Mouse (Mus musculus): ENCODE data around the gene Celf2. TPM values are rescaled to one million over a fixed set of nuclear protein-coding genes. Genes with fewer than 3 reads are reported as not detected.
"Not testable (repeated sequence)": the region's sequence is repeated elsewhere in the genome, so short reads cannot be mapped to it uniquely, and the experiment has no call there.

Gene Celf2
- 10 to 100 TPM; 69.7 to 79.8 TPM for total RNA-seq (2021)
- long read RNA-seq, experiment 1, full-length matches to known transcripts, result 1 of 91 reads
- long read RNA-seq, experiment 1, partial matches to known transcripts, result 8 of 91 reads
- long read RNA-seq, experiment 1, other reads (novel, unspliced or antisense), result 82 of 91 reads
- long read RNA-seq, experiment 2, full-length matches to known transcripts, result 2 of 94 reads
- long read RNA-seq, experiment 2, partial matches to known transcripts, result 8 of 94 reads
- long read RNA-seq, experiment 2, other reads (novel, unspliced or antisense), result 84 of 94 reads

DNA sequence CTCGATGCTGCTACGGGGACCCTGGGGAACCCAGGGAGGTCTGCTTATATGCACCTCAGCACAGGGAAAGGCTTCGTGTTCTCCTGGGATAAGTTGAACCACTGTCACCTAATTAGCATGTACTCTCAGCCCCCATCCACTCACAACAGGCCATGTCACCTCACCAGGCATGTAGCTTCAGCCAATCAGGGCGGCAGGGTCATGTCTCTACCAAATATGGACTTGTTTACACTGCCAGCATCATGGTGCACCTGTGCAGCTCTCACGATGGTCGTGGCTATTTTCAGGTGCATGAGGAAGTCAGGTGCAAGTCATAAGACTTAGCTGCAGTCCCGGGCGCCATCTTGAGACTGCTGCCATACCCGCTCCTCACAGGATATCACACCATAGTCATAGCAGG is at the start of gene Celf2:
Gene Celf2, minus strand, starts transcription at position 101 of the 400 bp plus-strand sequence.
- not testable (repeated sequence) for DNase-seq (ENCODE audit: low spot score)

DNA sequence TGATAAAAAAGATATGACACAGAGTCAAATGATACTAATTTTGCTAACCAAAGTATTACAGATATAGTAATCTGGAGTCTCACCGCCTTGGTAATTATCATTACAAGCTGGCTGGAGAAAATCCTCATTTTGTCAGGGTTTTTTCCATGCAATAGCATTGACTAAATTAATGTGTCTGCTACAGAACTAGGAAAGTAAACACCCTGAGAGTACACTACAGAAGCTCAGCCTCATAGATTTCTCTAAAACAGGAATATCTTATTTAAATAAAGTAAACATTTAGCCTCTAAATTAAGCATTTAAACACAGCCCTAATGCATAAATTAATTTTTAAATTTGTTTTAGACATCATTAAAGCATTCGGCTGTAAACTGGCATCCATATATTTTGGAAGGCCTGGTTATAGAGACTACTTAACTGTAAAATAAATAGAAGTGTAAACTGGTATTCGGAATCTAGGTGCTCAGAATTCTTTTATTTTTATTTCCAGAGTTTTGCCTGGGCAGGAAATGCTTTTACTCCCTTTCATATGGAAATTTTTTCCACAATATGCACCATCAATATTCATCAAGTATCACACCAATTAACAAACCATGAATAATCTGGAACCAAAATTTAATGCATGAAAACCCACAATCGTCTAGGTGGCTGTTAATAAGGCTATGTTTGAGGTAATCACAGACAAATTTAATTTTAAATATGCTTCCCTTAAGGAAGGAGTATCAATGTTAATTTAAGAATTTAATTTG is 46.0 kb upstream of the Celf2 start:
- DNase-seq (ENCODE audit: low spot score), result no peak

- DNase-seq (ENCODE audit: low spot score), result no peak
Measured at GRCm38 (mm10) chr2:7554601-7555000, 45.2 kb upstream of the Celf2 start.

GRCm38 (mm10) chr2:7552887-7553286 is 43.5 kb upstream of the Celf2 start:
- DNase-seq (ENCODE audit: low spot score), result no peak

DNA sequence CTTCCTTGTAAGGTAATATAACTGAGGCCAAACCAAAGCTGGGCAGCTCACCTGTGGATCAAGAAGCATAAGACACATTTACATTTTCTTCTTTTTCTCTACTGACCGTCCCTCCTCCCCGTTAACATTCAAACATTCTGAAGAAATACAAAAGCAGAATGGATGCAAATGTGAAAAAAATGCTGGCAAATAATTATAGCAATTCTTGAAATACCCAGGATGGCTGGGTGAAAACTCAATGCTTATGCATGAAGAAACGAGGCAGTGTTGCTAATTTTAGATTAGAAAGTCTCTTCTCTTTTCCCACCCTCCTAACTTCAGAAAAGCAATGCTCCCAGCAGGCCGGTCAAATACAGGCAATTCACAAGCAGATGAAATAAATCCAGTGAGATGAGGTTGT is 39.5 kb upstream of the Celf2 start:
- DNase-seq (ENCODE audit: low spot score), result no peak

DNA sequence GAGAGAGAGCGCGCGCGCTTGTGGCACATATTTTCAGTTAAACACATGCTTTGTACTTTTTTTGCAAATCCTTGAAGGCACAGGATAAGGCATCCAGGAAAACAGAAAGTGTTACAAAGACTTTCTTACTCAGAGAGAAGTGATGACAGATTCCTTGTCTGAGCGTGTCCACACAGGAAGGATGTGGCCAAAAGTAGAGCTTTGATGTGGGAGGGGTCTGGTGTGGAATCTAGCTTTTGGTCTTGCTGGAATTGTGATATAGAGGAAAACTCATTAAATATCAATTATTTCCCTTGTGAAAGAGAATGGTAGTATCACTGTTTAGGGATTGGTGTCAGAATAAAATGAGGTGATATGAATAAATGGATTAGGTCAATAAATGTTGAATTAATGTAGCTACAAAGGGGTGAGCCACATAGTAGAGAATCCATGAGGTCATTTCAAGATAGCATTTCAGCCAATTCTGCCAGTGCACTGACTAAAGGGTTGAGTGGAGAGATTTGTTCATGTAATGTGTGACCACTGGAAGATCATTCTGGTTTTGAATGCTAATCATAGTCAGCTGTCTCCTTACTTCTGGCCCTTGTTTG is 25.3 kb upstream of the Celf2 start:
- DNase-seq (ENCODE audit: low spot score), result no peak

DNA sequence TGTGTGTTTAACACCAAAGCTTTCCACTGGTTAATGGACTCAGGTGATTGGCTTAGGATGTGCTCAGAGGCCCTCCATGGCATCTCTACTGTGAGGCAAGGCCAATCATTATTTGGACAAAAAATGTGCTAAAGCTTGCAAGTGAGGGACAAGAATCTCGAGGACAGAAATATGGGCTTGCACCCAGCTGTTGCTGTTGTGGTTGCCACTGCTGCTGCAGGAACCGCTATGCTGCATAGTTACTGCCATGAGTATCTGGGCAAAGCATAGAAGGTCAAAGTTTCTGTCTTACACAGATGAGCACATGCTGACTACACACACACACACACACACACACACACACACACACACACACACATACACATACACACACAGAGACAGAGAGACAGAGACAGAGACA is 24.8 kb upstream of the Celf2 start:
- no peak for DNase-seq (ENCODE audit: low spot score)

DNA sequence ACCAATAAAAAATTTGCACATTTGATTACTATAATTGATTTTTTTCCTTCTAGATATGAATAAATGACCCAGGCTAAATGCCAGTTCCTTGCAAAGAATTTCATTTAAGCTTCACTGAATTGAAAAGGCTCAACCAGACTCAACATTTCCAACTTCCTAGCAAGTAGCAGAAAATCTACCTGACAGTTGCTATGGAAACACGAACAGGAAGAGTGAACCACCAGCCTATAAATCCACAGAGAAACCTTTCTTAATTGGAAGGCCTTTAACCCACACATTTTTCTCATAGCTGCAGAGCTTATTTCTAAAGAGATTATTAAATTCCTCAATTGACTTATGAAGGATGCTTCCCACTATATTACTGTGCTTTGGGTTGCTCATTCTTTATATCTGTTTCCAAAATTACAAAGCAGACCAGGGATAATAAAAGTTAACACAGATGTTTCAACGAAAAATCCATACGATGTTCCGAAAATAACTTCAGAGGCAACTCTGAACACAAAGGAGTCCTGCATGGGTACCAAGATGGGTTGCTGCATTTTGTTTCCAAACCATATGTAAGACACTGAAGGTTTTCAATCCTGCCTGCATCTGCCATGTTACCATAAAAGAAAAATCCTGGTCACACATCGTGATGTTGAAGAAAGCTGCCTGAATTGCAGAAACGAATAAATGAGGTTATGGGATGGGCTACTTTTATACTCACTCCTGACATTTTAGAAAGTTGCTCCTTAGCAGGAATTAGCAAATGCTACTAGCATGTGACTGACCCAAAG is 22.0 kb upstream of the Celf2 start:
- DNase-seq (ENCODE audit: low spot score), result no peak

DNA sequence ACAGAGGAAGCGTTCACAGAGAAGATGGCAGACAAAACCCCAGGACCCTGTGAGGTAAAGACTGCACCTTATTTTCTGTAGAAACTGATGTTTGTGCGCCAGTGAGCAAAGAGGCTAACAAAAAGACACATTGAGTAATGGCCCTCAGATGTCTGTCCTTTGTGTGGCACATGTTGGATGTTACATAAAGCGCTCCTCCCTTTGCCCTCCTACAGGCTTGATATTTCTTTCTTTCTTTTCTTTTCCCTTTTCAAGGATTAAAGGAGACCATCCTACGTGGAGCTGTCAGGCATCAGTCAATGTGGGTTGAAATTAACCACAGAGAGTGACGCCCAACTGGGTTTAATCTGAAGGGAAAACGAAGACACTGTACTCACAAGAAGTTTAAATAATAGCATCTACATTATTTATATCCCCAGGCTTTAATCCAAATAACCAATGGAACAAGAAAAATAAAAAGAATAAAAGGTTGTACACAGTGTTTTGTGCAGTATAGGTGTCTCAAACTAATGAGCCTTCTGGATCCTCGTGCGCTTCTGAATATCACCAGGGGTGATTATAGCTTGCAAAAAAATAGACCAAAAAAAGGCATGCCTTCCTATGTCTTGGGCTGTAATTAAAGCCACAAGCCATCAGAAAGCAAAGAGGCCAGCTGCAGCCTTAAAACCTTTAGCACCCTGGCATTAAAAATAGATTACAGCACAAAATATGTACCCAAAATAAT is 21.3 kb upstream of the Celf2 start:
- DNase-seq (ENCODE audit: low spot score), result no peak

- no peak for DNase-seq (ENCODE audit: low spot score)
Measured at GRCm38 (mm10) chr2:7529637-7530036, 20.3 kb upstream of the Celf2 start.

- DNase-seq (ENCODE audit: low spot score), result no peak
Measured at GRCm38 (mm10) chr2:7526696-7527095, 17.3 kb upstream of the Celf2 start.

GRCm38 (mm10) chr2:7519473-7519872 is 10.1 kb upstream of the Celf2 start:
- no peak for DNase-seq (ENCODE audit: low spot score)

- DNase-seq (ENCODE audit: low spot score), result no peak
Measured at GRCm38 (mm10) chr2:7493420-7493819, 15.9 kb downstream of the Celf2 start.

GRCm38 (mm10) chr2:7484974-7485373 is 24.4 kb downstream of the Celf2 start:
- no peak for DNase-seq (ENCODE audit: low spot score)

DNA sequence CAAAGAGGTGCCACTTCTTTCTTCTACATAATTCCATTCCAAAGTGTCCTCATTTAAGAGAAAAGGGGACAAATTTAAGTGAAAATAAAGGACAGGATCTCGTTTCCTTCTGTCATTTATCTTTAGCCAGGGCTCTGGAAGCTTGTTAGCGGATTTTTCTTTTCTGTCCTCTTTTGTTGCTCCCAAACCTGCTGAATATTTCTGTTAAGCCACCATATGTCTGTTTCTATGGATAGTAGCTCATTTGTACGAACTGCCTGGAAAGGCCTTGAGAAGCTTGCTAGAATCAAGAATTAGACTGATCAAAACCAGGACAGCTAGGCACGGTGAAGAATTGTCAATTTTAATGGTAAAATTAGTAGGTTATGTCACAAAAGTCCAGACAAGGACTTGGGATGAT is 27.3 kb downstream of the Celf2 start:
- DNase-seq (ENCODE audit: low spot score), result no peak

- DNase-seq (ENCODE audit: low spot score), result no peak
Measured at GRCm38 (mm10) chr2:7460329-7461056, 48.9 kb downstream of the Celf2 start.

DNA sequence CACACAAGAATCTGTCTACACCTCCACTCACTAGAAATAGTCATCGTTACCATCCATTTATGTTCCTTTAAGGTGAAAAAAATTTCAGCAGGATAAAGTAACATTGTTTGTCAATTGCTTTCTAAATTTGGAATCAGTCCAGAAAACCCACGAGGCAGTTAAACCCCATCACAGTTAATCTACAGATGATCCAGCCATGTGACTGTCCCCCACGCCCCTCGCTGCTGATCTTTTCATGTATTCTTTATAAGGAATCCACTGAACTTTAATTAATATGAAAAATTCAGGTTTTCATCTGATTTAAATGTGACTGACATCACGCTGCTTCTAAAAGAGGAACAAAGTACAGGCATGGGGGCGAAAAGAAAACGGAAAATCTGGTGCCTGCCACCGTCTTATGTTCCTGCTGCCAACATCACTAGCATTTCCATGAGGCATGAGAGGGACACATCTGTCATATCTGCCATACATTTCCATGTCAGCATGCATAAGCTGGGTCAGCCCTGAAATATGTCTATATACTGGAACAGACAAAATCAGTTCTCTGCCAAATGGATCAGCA is 70.6 kb downstream of the Celf2 start:
- no peak for DNase-seq (ENCODE audit: low spot score)

DNA sequence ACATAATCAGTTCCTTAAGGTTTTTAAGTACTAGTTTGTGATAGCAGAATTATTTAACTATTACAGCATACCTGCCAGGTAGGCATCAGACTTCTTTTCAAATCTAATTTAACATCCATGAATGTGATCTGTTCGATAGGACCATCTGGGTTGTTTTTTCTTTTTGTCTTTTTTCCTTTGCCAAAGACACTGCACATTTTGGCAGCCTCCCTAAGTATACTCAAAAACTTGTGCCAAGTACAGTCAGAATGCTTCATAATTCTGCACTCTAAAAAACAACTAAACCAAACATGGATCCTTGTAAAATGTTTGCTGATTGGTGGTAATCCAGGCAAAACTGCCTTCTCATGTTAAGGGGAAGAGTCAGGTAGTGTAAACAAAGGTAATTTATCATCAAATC is 82.9 kb downstream of the Celf2 start:
- DNase-seq (ENCODE audit: low spot score), result no peak

DNA sequence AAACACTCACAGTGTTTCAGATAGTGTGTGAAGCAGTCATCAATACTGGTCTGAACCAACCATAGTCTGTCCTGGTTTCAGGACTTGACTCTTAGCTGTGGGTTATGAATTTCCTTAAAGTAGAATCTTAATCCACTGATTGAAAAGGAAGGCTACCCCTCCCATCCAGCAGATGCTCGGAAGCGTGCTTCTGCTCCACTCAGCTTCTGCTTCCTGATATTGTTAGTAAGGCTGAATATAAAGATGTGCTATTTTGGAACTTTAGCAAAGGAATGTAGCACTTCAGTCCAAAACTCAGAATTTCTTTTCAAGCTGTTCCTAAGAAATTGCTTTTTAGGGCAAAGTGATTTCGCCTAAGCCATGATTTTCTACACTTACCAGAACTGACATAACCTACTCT is 108.8 kb downstream of the Celf2 start:
- DNase-seq (ENCODE audit: low spot score), result no peak

DNA sequence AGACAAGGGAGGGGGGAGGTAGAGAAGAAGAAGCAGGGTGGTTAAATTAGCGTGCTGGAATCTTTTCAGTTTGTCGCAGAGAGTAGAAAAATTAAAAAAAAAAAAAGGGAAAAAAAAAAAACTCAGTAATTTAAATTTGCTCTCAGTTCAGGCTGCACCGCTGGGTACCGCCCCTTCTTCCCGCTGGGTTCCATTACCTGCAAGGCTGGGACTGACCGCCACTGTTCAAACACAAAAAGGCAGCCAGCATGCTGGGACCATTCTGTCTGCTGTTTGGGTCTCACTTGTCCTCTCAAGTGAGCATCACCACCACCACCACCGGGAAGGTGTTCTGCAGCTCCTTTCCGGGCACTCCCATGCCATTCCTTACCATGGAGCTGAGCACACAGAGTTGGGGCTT is 113.4 kb downstream of the Celf2 start:
- DNase-seq (ENCODE audit: low spot score), result no peak

Data from gastrocnemius, adult 18-20 months (tissue).